Mouse (Mus musculus): ENCODE data around the gene 2610507B11Rik. TPM values are rescaled to one million over a fixed set of nuclear protein-coding genes. Genes with fewer than 3 reads are reported as not detected.
"Not testable (repeated sequence)": the region's sequence is repeated elsewhere in the genome, so short reads cannot be mapped to it uniquely, and the experiment has no call there.

Gene 2610507B11Rik
- polyA plus RNA-seq, 1 experiment from 2014 or later: 83.1 TPM

GRCm38 (mm10) chr11:78247012-78247348, 14.6 kb upstream of the 2610507B11Rik start:
- Histone ChIP-seq H3K27me3 (replicated peaks) (no peaks in the 10 kb centered on the region), H3K9ac (0 out of 2 replicates have a peak overlapping the region, but pooled peaks have one; percentile 35), H3K4me3 (peak overlapping the region; percentile 91; the same call in 1 of the 2 replicates), H3K9me3 (replicated peaks) (no peaks in the 10 kb centered on the region), H3K4me1 (replicated peaks) (peaks cover 20% of the 10 kb centered on the region), H3K36me3 (peaks cover 15% of the 10 kb centered on the region), H3K27ac (ENCODE audit: poor library complexity, severe bottlenecking) (no peak overlapping the region), H3K4me2 (peak overlapping the region; percentile 91)
- ATAC-seq (ENCODE audit: insufficient number of reproducible peaks, low FRiP score): no peak
- WGBS: 56% methylated on average over 3 of the region's 3 CpGs

GRCm38 (mm10) chr11:78247727-78248140, 13.8 kb upstream of the 2610507B11Rik start:
- no peak for ATAC-seq (ENCODE audit: insufficient number of reproducible peaks, low FRiP score)
- Histone ChIP-seq H3K9ac (no peak overlapping the region), H3K36me3 (peaks cover 22% of the 10 kb centered on the region), H3K4me1 (replicated peaks) (peaks cover 20% of the 10 kb centered on the region), H3K4me2 (no peak overlapping the region), H3K27me3 (replicated peaks) (no peaks in the 10 kb centered on the region), H3K4me3 (no peak overlapping the region), H3K9me3 (replicated peaks) (no peaks in the 10 kb centered on the region), H3K27ac (ENCODE audit: poor library complexity, severe bottlenecking) (no peak overlapping the region)
- 65% methylated on average over 4 of the region's 4 CpGs for WGBS

- 94% methylated on average over 1 of the region's 1 CpGs for WGBS
- no peak for ATAC-seq (ENCODE audit: insufficient number of reproducible peaks, low FRiP score)
- no peak overlapping the region for H3K4me3 ChIP-seq
These were observed 4.9 kb upstream of the 2610507B11Rik start for GRCm38 (mm10) chr11:78256618-78257017.

GRCm38 (mm10) chr11:78260489-78261258, 878 bp upstream of the 2610507B11Rik start:
- WGBS: 89% methylated on average over 2 of the region's 2 CpGs
- H3K4me3 ChIP-seq: peak overlapping the region; percentile 87
- H3K27me3 ChIP-seq (replicated peaks): peaks cover 4% of the 10 kb centered on the region
- H3K4me2 ChIP-seq: peak overlapping the region; percentile 83
- no peak overlapping the region for H3K27ac ChIP-seq (ENCODE audit: poor library complexity, severe bottlenecking)
- H3K9ac ChIP-seq: no peak overlapping the region
- no peak for ATAC-seq (ENCODE audit: insufficient number of reproducible peaks, low FRiP score)
- H3K4me1 ChIP-seq (replicated peaks): peaks cover 9% of the 10 kb centered on the region
- H3K9me3 ChIP-seq (replicated peaks): no peaks in the 10 kb centered on the region
- peaks cover 27% of the 10 kb centered on the region for H3K36me3 ChIP-seq

More at GRCm38 (mm10) chr11:78256618-78257017, 4.9 kb upstream of the 2610507B11Rik start:
- Histone ChIP-seq H3K9me3 (replicated peaks) (no peaks in the 10 kb centered on the region), H3K9ac (no peak overlapping the region), H3K4me2 (no peak overlapping the region), H3K27me3 (replicated peaks) (peaks cover 4% of the 10 kb centered on the region), H3K4me1 (replicated peaks) (no peaks in the 10 kb centered on the region), H3K27ac (ENCODE audit: poor library complexity, severe bottlenecking) (no peak overlapping the region), H3K36me3 (peaks cover 31% of the 10 kb centered on the region)

GRCm38 (mm10) chr11:78262550-78262949, 998 bp downstream of the 2610507B11Rik start:
- H3K27ac ChIP-seq (ENCODE audit: poor library complexity, severe bottlenecking): no peak overlapping the region; the same call in 1 of the 2 replicates
- no peaks in the 10 kb centered on the region for H3K9me3 ChIP-seq (replicated peaks)
- 2% methylated on average over 8 of the region's 8 CpGs for WGBS
- peak overlapping the region; percentile 83 for H3K4me2 ChIP-seq
- ATAC-seq (ENCODE audit: insufficient number of reproducible peaks, low FRiP score): no peak
- H3K36me3 ChIP-seq: peaks cover 40% of the 10 kb centered on the region
- peaks cover 9% of the 10 kb centered on the region for H3K4me1 ChIP-seq (replicated peaks)
- H3K27me3 ChIP-seq (replicated peaks): peaks cover 4% of the 10 kb centered on the region
- H3K9ac ChIP-seq: peak overlapping the region; percentile 67
- H3K4me3 ChIP-seq: peak overlapping the region; percentile 87

GRCm38 (mm10) chr11:78265571-78265970, 4.0 kb downstream of the 2610507B11Rik start:
- Histone ChIP-seq H3K4me1 (replicated peaks) (peaks cover 9% of the 10 kb centered on the region), H3K9me3 (replicated peaks) (no peaks in the 10 kb centered on the region), H3K27ac (ENCODE audit: poor library complexity, severe bottlenecking) (no peak overlapping the region), H3K27me3 (replicated peaks) (no peaks in the 10 kb centered on the region), H3K36me3 (peaks cover 67% of the 10 kb centered on the region), H3K4me2 (no peak overlapping the region), H3K4me3 (no peak overlapping the region), H3K9ac (no peak overlapping the region)
- 85% methylated on average over 6 of the region's 6 CpGs for WGBS
- no peak for ATAC-seq (ENCODE audit: insufficient number of reproducible peaks, low FRiP score)

GRCm38 (mm10) chr11:78271986-78272385, 10.4 kb downstream of the 2610507B11Rik start:
- Histone ChIP-seq H3K36me3 (peaks cover 90% of the 10 kb centered on the region), H3K9me3 (replicated peaks) (no peaks in the 10 kb centered on the region), H3K27me3 (replicated peaks) (no peaks in the 10 kb centered on the region), H3K4me2 (no peak overlapping the region), H3K4me1 (replicated peaks) (no peaks in the 10 kb centered on the region), H3K27ac (ENCODE audit: poor library complexity, severe bottlenecking) (no peak overlapping the region), H3K9ac (no peak overlapping the region), H3K4me3 (no peak overlapping the region)
- WGBS: 91% methylated on average over 13 of the region's 13 CpGs
- no peak for ATAC-seq (ENCODE audit: insufficient number of reproducible peaks, low FRiP score)

- Histone ChIP-seq H3K36me3 (peaks cover 93% of the 10 kb centered on the region), H3K4me2 (no peak overlapping the region), H3K9me3 (replicated peaks) (no peaks in the 10 kb centered on the region), H3K9ac (no peak overlapping the region), H3K27ac (ENCODE audit: poor library complexity, severe bottlenecking) (no peak overlapping the region), H3K27me3 (replicated peaks) (no peaks in the 10 kb centered on the region), H3K4me3 (no peak overlapping the region), H3K4me1 (replicated peaks) (no peaks in the 10 kb centered on the region)
- ATAC-seq (ENCODE audit: insufficient number of reproducible peaks, low FRiP score): no peak
- WGBS: 98% methylated on average over 1 of the region's 1 CpGs
These were observed 14.0 kb downstream of the 2610507B11Rik start for GRCm38 (mm10) chr11:78275596-78275995.

GRCm38 (mm10) chr11:78276169-78276568, 14.6 kb downstream of the 2610507B11Rik start:
- H3K27ac ChIP-seq (ENCODE audit: poor library complexity, severe bottlenecking); H3K4me1 ChIP-seq (replicated peaks); H3K4me3 ChIP-seq; ATAC-seq (ENCODE audit: insufficient number of reproducible peaks, low FRiP score); H3K9me3 ChIP-seq (replicated peaks); H3K9ac ChIP-seq; H3K4me2 ChIP-seq; H3K27me3 ChIP-seq (replicated peaks): not testable (repeated sequence)
- WGBS: 94% methylated on average over 4 of the region's 4 CpGs
- peaks cover 95% of the 10 kb centered on the region for H3K36me3 ChIP-seq

- Histone ChIP-seq H3K4me2 (no peak overlapping the region), H3K9ac (no peak overlapping the region), H3K4me1 (replicated peaks) (no peaks in the 10 kb centered on the region), H3K36me3 (peaks cover 95% of the 10 kb centered on the region), H3K27me3 (replicated peaks) (no peaks in the 10 kb centered on the region), H3K9me3 (replicated peaks) (no peaks in the 10 kb centered on the region), H3K27ac (ENCODE audit: poor library complexity, severe bottlenecking) (no peak overlapping the region), H3K4me3 (no peak overlapping the region)
- 78% methylated on average over 7 of the region's 7 CpGs for WGBS
- ATAC-seq (ENCODE audit: insufficient number of reproducible peaks, low FRiP score): no peak
These were observed 17.3 kb downstream of the 2610507B11Rik start for GRCm38 (mm10) chr11:78278853-78279252.

GRCm38 (mm10) chr11:78279586-78279985, 18.0 kb downstream of the 2610507B11Rik start:
- Histone ChIP-seq H3K27ac (ENCODE audit: poor library complexity, severe bottlenecking) (no peak overlapping the region), H3K4me2 (no peak overlapping the region), H3K4me1 (replicated peaks) (no peaks in the 10 kb centered on the region), H3K4me3 (no peak overlapping the region), H3K9me3 (replicated peaks) (no peaks in the 10 kb centered on the region), H3K36me3 (peaks cover 95% of the 10 kb centered on the region), H3K9ac (no peak overlapping the region), H3K27me3 (replicated peaks) (no peaks in the 10 kb centered on the region)
- 86% methylated on average over 4 of the region's 4 CpGs for WGBS
- ATAC-seq (ENCODE audit: insufficient number of reproducible peaks, low FRiP score): no peak

All from heart, embryonic 12.5 days (tissue).